Mouse (Mus musculus) left cerebral cortex, postnatal 36 days (tissue): ENCODE measurements around the gene Sardh. TPM values are rescaled to one million over a fixed set of nuclear protein-coding genes. Genes with fewer than 3 reads are reported as not detected.

ENCODE experiments used
- DNase-seq, 2 experiments: peaks; one replicate each; pipeline ENCODE4 v3.0.0; 2021 to 2022; ENCODE audit warnings: low spot score in 2 of 2, mixed read lengths in 1 of 2
- intact Hi-C: fragments of 180-260 bp; cut with DNase I; formaldehyde crosslinking; loops from one replicate; pipeline ENCODE4 v1.15.1; 2025
- total RNA-seq, 2 experiments: library from RNA; stranded (reverse); gene quantifications; 2 replicates each; pipeline ENCODE4 v1.2.3; 2021

Sardh gene
- total RNA-seq, 2 experiments from 2014 or later, result 7.4 to 10.8 TPM

DNA sequence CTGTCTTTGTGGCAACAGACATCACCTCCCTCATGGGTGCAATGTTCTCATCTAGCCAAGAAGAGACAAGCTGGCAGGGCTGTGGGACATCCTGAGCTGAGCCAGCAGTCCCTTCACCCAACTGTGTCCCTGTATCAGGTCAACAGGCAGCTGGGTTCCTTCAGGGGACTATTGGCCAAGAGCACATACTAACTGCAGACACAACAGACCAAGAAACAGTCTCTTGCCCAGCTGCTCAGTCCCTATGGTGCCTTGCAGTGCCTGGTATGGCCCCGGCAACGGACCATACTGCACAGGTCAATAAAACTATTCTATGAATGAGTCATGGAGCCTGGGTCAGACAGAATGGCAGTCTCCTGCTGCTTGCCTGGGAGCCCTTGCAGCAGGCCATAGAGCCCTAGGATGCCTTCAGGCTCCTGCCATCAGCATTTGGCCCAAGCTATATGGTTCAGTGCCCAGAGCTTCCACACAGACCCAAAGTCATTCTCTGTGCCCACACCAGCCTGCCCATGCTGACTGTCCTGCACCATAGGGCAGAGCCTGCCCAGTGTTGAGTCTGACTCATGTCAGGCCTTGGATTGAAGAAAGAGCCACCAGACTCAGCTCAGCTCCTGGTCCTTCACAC, 18.5 kb downstream of the Sardh start:
- DNase-seq, result no peak
- intact Hi-C loops, result loop anchor here (5.0 to 10.0 kb wide), 2 partner anchors 107 to 295 kb away; partner anchors contain the start of genes Stkld1 and Surf4

DNA sequence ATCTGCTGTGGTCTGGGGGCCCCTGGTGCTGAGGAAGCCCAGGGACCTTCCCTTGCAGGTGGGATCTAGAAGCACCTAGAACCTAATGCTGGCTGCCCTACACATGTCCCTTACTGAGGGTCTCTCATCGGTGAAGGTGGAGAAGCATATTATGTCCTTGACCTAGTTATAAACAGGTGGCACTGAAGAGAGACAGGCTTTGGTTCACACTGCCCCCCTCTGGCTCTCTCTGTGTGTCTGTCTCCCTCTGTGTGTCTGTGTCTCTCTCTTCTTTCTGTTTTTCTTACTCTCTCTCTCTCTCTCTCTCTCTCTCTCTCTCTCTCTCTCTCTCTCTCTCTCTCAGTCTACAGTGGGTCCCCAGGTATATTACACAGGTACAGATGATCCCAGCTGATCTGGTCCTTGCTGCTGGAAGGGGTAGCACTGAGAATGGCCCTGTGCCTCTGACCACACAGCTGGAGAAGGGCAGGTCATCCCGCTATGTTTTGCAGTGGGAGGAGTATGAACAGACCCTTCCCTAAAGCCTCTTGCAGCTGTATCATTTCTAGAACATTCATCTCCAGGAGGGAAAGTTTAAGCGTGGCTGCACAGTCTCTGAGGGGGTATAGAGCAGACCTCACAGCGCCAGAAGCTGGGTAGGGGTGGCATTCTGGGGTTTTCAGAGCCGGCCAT, 19.2 kb downstream of the Sardh start:
- intact Hi-C loops, result no loop called here
- no peak for DNase-seq

DNA sequence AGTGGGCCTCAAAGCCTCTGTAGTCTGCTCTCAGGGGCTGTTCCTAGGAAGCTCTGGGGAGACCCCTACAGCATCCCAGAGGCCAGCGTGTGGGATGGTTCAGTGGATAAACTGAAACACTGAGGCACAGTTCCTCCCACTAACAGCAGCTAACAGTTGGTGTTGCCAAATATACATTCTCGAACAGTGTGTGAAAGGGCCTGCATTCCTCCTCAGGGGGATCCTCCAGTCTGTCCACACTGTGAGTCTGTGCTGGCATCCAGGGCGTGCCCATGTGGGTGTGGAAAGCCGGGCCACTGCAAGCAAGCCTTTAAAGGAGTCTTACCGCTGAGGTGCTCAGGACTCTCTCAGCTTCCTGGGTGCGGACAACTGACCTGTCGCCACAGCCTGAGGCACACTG, 21.6 kb downstream of the Sardh start:
- intact Hi-C loops, result loop anchor here (2.0 kb wide), 1 partner anchor 62 kb away; the partner anchor contains the start of gene Dbh
- peak; percentile 63 to 65 for DNase-seq

DNA sequence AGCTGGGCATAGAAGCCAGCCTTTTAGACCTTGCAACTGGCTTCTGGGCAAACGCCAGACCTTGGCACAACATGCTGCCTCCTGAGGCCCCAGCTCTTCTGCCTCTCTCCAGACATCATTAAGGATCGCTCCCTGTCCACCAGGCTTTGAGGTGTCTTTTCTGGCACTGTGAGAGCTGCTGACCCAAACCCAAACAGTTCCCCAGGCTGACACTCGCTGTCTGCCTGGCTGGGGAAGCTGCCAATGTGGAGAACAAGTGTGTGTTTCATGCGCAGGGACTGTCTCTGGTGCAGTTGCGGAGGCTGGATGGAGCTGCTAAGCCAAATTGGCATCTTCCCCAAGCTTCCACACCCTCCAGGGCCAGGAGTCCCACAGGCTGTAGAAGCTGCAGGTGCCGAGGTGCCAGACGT, 25.1 kb downstream of the Sardh start:
- peak; percentile 76 to 82 for DNase-seq
- intact Hi-C loops, result no loop called here

DNA sequence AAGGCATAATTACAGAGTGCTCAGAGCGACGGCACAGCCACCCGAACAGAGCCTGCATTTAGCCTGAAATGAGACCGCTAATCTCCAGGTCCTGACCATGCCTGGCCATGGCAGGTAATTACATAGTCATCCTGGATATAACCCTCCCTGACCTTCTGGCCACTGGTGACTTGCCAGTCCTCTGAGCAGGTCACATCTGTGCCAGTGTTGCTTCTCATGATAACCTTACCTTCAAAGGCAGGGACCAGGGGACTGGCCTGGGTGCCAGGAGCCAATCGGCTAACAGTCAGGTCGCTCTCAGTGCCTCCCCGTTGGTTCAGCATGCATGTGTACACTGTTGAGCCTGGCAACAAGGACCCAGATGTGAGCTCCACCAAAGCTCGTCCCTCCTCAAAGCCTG, 29.6 kb downstream of the Sardh start:
- intact Hi-C loops, result loop anchor here (10.0 kb wide), 1 partner anchor 74 kb away; the partner anchor contains the start of gene Fam163b

DNA sequence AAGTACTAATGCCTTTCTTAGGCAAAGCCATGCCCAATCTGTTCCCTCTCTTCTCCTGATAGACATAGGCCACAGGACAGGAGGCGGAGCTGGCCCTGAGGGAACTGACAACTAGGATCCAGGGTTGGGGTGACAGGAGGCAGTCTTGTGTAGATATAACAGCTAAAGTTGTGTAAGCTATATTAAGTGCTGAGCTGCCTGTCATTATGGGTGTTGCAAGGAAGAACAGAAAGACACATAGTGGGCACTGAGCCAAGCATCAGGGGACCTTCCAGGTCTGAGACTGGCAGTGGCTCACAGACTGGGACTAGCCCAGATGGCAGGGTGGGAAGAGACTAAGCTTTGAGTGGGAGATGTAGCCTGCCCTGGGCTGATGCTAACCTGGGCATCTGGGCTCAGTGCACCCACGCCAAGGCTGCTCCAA, 30.0 kb downstream of the Sardh start:
- intact Hi-C loops, result loop anchor here (10.0 kb wide), 1 partner anchor 73 kb away; the partner anchor contains the start of gene Fam163b
- no peak for DNase-seq

More for the DNA sequence above, 29.6 kb downstream of the Sardh start:
- DNase-seq, result no peak

DNA sequence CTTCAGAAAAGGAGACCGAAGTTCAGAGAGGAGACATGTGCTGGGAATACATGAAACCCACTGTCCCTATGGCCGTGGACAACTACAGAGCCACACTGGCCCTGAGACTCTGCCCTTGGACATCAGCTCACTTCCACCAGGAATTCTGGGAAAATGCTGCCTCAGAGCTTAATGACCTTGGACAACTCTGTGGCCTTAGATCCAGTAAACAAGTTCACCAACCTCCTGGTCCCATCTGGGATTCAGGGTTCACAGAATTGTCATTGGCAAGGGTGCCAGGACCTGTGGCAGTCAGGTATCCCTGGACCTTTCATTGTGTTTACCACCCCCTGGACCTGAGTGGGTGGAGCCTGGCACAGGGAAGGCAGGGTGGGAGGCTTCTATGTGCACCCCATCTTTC, 32.6 kb downstream of the Sardh start:
- no peak for DNase-seq
- intact Hi-C loops, result loop anchor here (10.0 kb wide), 1 partner anchor 71 kb away; the partner anchor contains the start of gene Fam163b

DNA sequence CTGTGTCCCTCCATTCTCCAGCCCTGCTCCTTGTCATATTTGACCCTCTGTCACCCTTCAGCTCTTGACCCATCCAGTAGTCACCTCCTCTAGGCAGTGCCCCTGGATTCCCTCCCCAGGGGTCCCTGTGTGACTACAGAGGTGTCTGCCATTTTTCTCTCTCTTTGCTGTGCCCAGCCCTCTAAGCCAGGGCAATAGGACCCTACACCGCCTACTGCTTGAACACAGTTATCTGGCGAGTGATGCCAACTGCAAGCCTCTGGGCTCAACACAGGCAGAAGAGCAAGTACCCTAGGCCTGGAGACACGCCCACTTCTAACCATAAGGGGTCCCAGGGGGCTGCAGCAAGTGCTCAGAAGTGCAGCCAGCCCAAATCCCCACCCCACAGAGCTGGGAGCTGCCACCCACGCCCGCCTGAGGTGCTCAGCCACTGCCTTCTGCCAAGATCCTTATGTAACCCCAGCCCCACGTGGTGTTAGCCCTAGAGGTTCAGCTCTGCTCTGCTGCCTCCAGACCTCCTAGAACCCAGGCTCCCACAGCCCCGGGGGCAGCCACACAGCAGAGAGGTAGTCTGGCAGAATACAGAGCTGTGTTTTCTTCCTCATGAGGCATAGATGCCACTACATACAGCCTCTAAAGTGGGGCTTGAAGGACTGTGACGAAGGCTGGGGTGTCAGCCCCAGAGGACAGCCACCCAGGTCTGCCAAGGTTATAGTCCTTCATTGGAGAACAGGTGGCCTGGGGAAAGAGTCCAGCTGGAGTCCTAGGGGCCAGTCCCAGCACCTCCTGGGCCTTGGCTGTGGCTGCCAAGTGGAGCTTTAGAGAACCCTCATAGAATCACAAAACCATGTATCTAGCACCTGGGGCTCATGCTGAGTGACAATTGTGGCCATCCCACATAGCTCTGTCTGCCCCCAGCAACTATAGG, 35.9 kb downstream of the Sardh start:
- peak; percentile 65 to 76 for DNase-seq
- intact Hi-C loops, result loop anchor here (10.0 kb wide), 1 partner anchor 67 kb away; the partner anchor contains the start of gene Fam163b

DNA sequence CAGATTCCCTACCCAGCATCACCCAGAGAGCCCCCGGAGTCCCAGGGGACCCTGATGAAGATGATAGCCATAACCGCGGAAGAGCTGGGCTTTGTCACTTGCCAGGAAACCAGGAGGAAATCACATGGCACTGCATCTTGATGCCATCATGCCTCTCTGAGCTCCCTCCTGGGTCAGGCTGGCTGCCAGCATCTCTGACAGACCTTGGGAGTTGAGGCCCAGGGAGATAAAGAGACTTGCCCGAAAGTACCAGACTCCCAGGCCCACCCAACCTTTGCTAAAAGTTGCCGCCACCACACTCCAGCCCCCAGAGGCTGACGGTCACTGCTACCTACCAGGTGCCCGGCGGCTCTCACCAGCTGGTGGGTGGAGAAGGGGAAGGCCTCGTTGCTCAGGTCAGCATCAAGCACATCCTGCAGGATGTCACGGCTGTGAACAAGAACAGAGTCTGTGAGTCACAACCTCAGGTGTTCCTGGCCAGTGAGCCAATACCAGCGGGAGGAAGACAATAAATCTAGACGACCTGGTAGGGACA, 37.4 kb downstream of the Sardh start:
- intact Hi-C loops, result loop anchor here (10.0 kb wide), 1 partner anchor 66 kb away; the partner anchor contains the start of gene Fam163b
- no peak for DNase-seq

DNA sequence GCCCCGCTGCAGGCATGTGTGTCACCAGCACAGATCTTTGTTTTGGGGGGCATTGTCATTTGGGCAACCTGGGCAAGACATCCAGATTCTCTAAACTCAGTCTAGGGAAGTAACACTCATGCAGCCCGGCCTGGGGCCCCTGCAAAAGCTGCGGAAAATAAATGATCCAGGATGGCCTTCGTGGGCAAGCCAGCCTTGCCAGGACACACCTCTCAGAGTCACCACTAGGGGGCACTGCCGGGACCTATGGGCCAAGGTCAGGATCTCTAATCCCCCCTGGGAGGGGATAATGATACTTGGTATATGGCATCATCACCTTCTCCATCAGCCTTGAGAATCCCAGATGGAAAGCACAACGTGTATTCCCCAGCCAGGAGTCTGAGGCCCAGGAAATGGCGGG, 37.9 kb downstream of the Sardh start:
- DNase-seq, result no peak
- intact Hi-C loops, result loop anchor here (10.0 kb wide), 1 partner anchor 65 kb away; the partner anchor contains the start of gene Fam163b

DNA sequence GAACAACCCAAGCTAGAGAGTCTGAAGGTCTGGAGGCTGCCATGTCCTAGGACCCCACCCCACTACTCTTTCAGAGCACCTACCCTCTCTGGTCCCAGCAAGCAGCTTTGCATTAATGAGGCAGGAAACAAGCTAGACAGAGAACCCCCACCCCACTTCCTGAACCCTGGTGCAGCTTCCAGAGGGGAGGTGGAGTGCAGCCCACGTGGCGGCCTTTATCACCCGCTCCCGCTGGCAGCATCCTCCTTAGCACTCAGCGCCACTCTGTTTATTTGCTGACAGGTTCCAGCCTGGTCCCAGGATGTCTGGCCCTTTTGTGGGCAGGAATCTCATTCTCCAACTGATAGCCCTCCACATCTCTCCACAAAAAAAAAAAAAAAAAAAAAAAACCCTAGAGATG, 38.3 kb downstream of the Sardh start:
- DNase-seq, result no peak
- intact Hi-C loops, result loop anchor here (10.0 kb wide), 1 partner anchor 65 kb away; the partner anchor contains the start of gene Fam163b

DNA sequence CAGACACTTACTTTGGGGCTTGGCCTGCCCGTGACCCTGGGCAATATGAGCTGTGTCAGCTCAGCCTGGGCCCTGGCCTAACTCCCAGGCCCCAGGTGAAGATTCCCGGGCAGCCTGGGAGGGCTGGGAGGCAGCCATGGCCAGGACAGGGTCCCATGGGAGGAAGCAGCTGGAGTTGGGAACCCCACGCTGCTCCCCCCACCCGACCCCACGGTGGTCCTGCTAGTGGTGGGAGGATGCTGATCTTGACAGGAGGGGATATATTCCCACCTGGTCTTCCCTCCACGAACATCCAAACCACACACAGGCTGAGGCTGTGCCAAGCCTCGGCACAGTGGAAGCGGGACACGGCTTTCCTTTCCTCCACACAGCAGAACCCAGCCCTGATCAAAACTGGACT, 38.8 kb downstream of the Sardh start:
- intact Hi-C loops, result no loop called here
- DNase-seq, result no peak

DNA sequence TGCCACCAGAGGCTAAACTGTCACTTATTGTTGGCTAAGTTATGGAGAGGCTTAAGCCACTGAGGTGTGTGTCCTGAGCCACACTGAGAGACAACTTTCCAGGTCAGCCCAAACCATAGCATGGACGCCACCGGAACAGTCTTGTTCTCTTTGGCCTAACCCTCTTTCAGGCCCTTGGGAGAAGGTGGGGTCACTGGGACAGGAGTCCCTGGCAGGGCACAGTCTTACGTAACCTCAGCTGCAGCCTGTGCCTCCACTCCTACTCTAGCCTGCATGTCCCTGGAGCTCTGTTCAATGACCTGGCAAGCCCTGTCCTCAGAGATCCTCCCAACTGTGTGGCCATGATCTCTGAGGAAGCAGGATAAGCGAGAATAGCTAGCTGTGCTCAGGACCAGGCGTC, 41.0 kb downstream of the Sardh start:
- intact Hi-C loops, result no loop called here
- no peak for DNase-seq

DNA sequence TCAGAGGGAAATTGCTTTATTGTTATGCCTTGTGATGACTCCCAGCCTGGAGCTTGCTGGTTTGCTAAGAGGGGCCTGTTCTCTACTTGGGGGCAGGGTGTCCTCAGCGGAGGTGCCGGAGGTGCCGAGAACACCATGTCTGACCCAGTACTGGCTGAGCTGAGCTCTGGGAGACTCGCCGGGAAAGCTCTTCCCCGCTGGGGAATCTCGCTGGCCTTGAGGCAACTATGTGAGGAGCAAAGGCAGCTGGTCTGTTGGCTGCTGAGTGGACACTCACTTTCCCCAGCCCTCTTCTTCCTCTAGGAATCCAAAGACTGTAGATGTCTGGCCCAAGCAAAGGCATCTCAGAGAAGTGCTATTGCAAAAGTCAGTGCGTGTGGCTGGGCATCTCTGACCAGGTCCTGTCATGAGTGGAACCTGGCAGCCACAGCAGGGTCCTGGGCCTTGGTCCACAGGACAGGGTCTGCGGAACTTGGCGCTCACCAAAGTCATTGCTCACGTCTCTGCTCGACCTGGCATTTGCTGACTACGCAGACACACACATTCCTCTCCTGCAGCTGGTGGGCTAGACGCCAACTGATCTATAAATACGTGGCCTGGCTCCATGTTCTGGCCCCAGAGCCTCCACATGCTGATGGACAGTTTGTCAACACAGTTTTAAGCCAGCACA, 41.9 kb downstream of the Sardh start:
- no peak for DNase-seq
- intact Hi-C loops, result no loop called here

DNA sequence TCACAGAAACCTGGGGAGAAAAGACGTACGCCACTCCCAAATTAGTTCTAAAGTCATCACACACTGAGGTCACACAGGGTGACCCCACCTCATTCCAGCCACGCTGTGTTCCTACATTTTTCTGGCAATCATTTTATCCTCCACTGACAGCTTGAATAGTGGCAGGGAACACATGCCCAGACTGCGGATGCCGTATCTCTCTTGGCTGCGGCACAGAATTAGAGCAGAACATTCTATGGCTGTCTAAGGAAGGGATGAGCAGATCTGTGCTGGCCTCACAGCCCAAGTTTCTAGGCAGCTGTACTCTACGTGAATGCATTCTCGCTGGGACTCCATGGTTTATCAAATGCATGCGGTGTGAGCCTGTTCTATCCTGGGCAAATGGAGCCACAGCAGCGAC, 42.5 kb downstream of the Sardh start:
- no peak for DNase-seq
- intact Hi-C loops, result no loop called here

DNA sequence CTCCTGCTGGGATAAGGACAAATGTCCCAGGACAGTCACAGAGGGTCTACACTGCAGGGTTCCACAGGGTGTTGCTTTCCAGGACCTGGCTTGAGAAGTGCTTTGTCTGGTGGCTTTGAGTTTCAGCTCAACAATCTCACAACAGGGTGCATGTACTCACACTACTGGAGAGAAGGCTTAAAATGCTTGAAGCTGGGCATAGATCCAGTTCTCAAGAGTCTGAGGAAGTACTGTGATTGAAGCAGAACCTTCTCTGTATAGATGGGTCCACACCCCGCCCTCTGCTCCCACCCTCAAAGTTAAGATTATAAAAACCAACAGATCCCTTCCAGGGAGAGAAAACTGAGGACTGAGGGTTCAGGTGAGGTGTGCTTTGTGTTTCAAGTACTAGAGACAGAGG, 47.6 kb downstream of the Sardh start:
- intact Hi-C loops, result no loop called here
- DNase-seq, result no peak

DNA sequence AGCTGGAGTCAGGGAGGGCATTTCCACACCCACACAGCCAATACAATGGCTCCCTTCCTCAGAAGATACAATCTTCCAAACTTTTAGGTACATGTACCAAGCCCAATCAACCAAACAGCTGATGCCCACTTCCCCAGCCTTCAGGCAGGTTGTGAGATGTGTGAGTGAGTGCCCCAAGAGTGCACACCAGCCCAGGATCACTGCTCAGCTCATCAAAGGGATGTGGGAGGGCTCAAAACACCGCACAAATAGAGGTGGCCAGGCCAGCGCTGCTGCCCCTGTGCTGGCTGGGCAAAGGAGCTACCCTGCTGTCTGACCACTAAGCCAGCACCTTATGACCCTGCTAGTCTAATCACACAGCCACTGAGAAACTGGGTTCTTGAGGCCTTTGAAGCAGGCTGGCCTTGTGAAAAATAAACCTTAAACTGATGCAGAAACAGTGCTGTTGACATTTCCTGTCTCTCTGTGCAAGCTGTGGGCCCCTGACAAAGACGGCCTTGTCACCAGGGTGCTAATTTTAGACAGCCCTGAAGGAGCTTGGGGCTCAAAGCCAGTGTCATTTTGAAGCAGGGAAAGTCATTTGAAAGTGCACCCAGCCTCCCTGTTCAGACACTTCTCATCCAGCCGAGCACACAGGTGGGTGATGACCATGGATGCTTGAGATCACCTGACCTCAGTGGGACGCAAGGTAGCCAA, 49.4 kb downstream of the Sardh start:
- intact Hi-C loops, result no loop called here
- DNase-seq, result no peak

DNA sequence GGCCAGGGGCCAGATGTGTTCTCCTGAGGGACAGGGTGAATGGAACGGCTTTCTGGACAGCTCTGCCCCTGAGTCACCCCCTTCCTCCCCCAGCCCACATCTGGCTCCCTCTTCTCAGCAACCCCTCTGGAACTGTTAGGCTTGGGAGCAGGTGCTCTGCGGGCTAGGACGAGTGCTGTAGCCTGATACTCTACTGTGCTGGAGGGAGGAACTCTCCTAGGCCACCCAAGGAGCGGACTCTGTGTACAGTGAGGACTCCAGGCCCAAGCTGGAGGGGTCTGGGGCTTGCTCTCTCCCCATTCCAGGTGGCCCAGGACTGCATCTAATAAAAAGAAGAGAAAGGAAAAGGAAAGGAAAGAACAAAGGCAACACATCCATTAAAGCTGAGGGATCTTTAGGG, 58.1 kb downstream of the Sardh start:
- intact Hi-C loops, result no loop called here
- DNase-seq, result no peak
